Mouse (Mus musculus): ENCODE data around the gene Hist1h2ad. TPM values are rescaled to one million over a fixed set of nuclear protein-coding genes. Genes with fewer than 3 reads are reported as not detected.
"Not testable (repeated sequence)": the region's sequence is repeated elsewhere in the genome, so short reads cannot be mapped to it uniquely, and the experiment has no call there.

Hist1h2ad gene
- polyA plus RNA-seq (2015; fragmentation: Nextera tagmentation; extraction: Ambion mirVana), result 0.49 and 0.57 TPM in 2 replicates

GRCm38 (mm10) chr13:23573898-23574524, at the start of gene Hist1h2ad, which contains the start of gene Hist1h2bf:
TSS of gene Hist1h2ad (plus strand) at chr13:23574381.
TSS of gene Hist1h2bf (minus strand) at chr13:23574196.
- not testable (repeated sequence) for H3K27me3 ChIP-seq (replicated peaks; ENCODE audit: insufficient read depth, low read length); H3K36me3 ChIP-seq (ENCODE audit: insufficient read depth, low read length); H3K9me3 ChIP-seq (ENCODE audit: low read length)
- peak; percentile 90 for TF ChIP-seq EP300 (IDR thresholded peaks at IDR 0.05)
- Histone ChIP-seq H3K27ac (ENCODE audit: low read length) (peak within 1 kb of the TSS; percentile 75; the same call in 1 of the 2 replicates), H3K4me2 (replicated peaks; ENCODE audit: low read depth, low read length) (peak within 1 kb of the TSS; percentile 64), H3K4me3 (ENCODE audit: low read depth, low read length) (peak within 1 kb of the TSS; percentile 35; the same call in 1 of the 2 replicates), H3K9ac (replicated peaks; ENCODE audit: low read depth) (peak within 1 kb of the TSS; percentile 27; the same call in 1 of the 2 replicates), H3K4me1 (ENCODE audit: insufficient read depth, low read depth, low read length) (peaks cover 11% of the 10 kb centered on the region; the same call in 1 of the 2 replicates)
- peak; percentile 99 for DNase-seq (ENCODE audit: low spot score)
- under 1% methylated on average over 17 of the region's 42 CpGs for WGBS
- ATAC-seq, result peak; percentile 88

DNA sequence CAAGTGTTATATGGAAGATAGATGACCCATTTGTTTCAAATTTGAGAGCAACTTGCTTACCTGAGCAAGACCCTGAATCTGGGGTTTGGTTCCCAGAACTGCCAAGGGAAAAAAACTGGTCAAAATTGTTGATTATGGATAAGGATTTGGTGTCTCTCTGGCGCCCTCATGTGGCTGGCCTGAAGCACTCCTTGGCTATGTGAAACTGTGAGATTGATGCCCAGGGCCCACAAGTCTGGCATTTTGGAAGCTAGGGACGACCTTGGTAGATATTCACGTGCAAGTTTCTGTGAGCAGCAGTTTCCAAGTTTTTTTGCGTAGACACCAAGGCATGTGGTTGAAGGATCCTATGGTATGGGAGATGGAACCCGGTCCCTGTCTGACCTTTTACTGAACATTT, 49.5 kb upstream of the Hist1h2ad start:
- H3K9ac ChIP-seq (replicated peaks; ENCODE audit: low read depth), result no peak overlapping the region
- no peak overlapping the region for H3K4me2 ChIP-seq (replicated peaks; ENCODE audit: low read depth, low read length)
- H3K27ac ChIP-seq (ENCODE audit: low read length), result no peak overlapping the region
- H3K4me3 ChIP-seq (ENCODE audit: low read depth, low read length), result no peak overlapping the region
- DNase-seq (ENCODE audit: low spot score) (peak; percentile 86), ATAC-seq (peak; percentile 27; the same call in 1 of the 2 replicates)
- H3K36me3 ChIP-seq (ENCODE audit: insufficient read depth, low read length), result no peaks in the 10 kb centered on the region
- H3K27me3 ChIP-seq (replicated peaks; ENCODE audit: insufficient read depth, low read length), result no peaks in the 10 kb centered on the region
- no peaks in the 10 kb centered on the region for H3K4me1 ChIP-seq (ENCODE audit: insufficient read depth, low read depth, low read length)
- WGBS, result 11% methylated on average over 5 of the region's 5 CpGs
- no peaks in the 10 kb centered on the region for H3K9me3 ChIP-seq (ENCODE audit: low read length)
- TF ChIP-seq CTCF (IDR thresholded peaks at IDR 0.05) (peak; percentile 92), EP300 (IDR thresholded peaks at IDR 0.05) (no peak)

DNA sequence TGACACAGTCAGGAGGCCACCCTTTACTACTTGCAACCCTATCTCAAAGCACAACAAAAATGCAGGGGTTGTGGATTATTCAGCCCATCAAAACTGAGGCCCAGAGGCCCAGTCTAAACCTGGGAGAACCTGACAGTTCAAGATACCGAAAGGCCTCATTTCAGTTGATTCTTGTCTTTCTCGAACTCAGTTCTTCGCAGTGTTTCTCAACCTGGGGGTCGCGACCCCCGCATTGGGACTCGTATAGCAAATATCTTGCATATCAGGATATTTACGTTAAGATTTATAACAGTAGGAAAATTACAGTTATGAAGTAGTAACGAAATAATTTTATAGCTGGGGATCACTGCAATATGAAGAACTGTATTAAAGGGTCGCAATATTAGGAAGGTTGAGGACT, 48.3 kb upstream of the Hist1h2ad start:
- Histone ChIP-seq H3K27ac (ENCODE audit: low read length) (no peak overlapping the region), H3K9ac (replicated peaks; ENCODE audit: low read depth) (no peak overlapping the region), H3K36me3 (ENCODE audit: insufficient read depth, low read length) (no peaks in the 10 kb centered on the region), H3K4me3 (ENCODE audit: low read depth, low read length) (peak overlapping the region; percentile 28), H3K27me3 (replicated peaks; ENCODE audit: insufficient read depth, low read length) (no peaks in the 10 kb centered on the region), H3K4me1 (ENCODE audit: insufficient read depth, low read depth, low read length) (no peaks in the 10 kb centered on the region), H3K4me2 (replicated peaks; ENCODE audit: low read depth, low read length) (peak overlapping the region; percentile 53), H3K9me3 (ENCODE audit: low read length) (no peaks in the 10 kb centered on the region)
- 4% methylated on average over 10 of the region's 10 CpGs for WGBS
- no peak for TF ChIP-seq EP300 (IDR thresholded peaks at IDR 0.05)
- ATAC-seq, result no peak
- DNase-seq (ENCODE audit: low spot score), result no peak

DNA sequence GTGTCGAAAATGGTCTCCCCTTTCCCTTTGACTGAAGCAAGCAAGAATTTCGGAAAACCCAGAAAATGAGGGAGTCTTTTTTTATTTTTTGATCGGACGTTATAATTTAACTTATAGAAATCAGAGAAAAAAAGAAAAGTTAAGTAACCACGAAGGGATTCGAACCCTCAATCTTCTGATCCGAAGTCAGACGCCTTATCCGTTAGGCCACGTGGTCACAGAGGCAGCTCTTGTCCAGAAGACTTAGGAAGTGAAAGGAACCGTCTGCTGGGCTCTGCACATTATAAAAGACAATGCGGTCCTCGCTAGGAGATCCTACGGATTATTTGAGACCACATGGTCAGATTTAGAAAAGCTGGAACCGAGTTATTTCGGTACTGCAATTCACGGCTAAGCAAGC, 47.9 kb upstream of the Hist1h2ad start:
- H3K9me3 ChIP-seq (ENCODE audit: low read length), result no peaks in the 10 kb centered on the region
- peak; percentile 94 for DNase-seq (ENCODE audit: low spot score)
- H3K27me3 ChIP-seq (replicated peaks; ENCODE audit: insufficient read depth, low read length), result no peaks in the 10 kb centered on the region
- under 1% methylated on average over 17 of the region's 17 CpGs for WGBS
- H3K4me1 ChIP-seq (ENCODE audit: insufficient read depth, low read depth, low read length), result no peaks in the 10 kb centered on the region
- H3K4me2 ChIP-seq (replicated peaks; ENCODE audit: low read depth, low read length), result peak overlapping the region; percentile 53
- H3K4me3 ChIP-seq (ENCODE audit: low read depth, low read length), result peak overlapping the region; percentile 28
- no peaks in the 10 kb centered on the region for H3K36me3 ChIP-seq (ENCODE audit: insufficient read depth, low read length)
- peak; percentile 41 for ATAC-seq
- no peak overlapping the region for H3K27ac ChIP-seq (ENCODE audit: low read length)
- no peak overlapping the region for H3K9ac ChIP-seq (replicated peaks; ENCODE audit: low read depth)
- TF ChIP-seq EP300 (IDR thresholded peaks at IDR 0.05) (peak; percentile 29; the same call in 1 of the 2 replicates), CTCF (IDR thresholded peaks at IDR 0.05) (no peak)

DNA sequence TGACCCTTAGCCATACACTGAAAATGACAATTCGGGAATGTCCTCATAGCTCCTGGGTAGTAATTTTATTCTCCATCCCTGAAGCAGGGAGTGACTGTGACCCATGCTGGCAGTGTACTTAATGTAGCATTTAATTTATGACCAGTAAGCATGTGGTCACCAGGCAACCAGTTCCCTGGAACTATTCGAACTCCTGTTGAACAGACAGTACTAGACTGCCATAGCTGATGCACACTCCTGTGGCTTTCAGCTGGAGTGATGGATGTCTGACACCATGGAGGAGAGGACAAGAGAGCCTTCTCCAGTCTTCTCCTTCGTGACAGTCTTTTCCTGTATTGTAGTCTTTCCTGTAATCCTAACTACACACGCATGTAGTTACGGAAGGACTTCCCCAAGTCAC, 45.2 kb upstream of the Hist1h2ad start:
- H3K27me3 ChIP-seq (replicated peaks; ENCODE audit: insufficient read depth, low read length), result no peaks in the 10 kb centered on the region
- ATAC-seq (no peak), DNase-seq (ENCODE audit: low spot score) (no peak)
- H3K9ac ChIP-seq (replicated peaks; ENCODE audit: low read depth), result no peak overlapping the region
- no peak overlapping the region for H3K4me2 ChIP-seq (replicated peaks; ENCODE audit: low read depth, low read length)
- H3K4me1 ChIP-seq (ENCODE audit: insufficient read depth, low read depth, low read length), result peaks cover 10% of the 10 kb centered on the region; the same call in 1 of the 2 replicates
- TF ChIP-seq CTCF (IDR thresholded peaks at IDR 0.05) (no peak), EP300 (IDR thresholded peaks at IDR 0.05) (no peak)
- WGBS, result 72% methylated on average over 5 of the region's 5 CpGs
- no peak overlapping the region for H3K27ac ChIP-seq (ENCODE audit: low read length)
- no peaks in the 10 kb centered on the region for H3K36me3 ChIP-seq (ENCODE audit: insufficient read depth, low read length)
- H3K4me3 ChIP-seq (ENCODE audit: low read depth, low read length), result no peak overlapping the region
- no peaks in the 10 kb centered on the region for H3K9me3 ChIP-seq (ENCODE audit: low read length)

DNA sequence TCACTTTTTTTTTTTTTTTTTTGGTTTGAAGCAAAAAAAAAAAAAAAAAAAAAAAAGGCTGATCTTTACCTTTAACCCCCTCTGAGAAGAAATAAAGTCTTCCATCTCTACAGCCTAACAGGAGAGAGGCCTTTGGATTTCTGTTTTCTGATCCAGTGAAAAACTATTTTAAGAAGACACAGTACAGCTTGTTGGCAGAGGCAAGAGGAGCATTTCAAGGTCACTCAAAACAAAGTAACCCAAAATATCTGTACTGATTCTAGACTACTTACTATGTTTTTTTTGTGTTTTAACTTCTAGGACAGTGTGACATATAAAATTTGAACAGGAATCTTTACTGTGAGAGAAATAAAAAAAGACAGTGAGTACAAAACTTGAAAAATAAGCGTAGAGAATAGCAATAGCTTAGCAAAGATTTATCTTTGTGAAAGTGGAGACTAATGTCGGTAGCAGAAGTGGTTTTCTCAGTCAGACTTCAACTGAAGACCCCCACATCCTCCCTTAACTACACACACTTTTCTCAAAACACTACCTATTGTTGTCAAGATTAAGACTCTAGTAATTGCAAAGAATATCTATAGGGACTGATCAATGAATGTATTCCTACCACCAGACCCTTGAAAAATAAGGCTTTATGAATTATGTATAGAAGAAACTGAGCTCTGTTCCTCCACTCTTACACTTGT, 44.6 kb upstream of the Hist1h2ad start:
- H3K4me3 ChIP-seq (ENCODE audit: low read depth, low read length), result peak overlapping the region; percentile 55
- TF ChIP-seq EP300 (IDR thresholded peaks at IDR 0.05) (no peak), CTCF (IDR thresholded peaks at IDR 0.05) (no peak)
- no peak for DNase-seq (ENCODE audit: low spot score)

More for the DNA sequence above, 44.6 kb upstream of the Hist1h2ad start:
- no peaks in the 10 kb centered on the region for H3K9me3 ChIP-seq (ENCODE audit: low read length)
- no peaks in the 10 kb centered on the region for H3K36me3 ChIP-seq (ENCODE audit: insufficient read depth, low read length)
- peak overlapping the region; percentile 64 for H3K4me2 ChIP-seq (replicated peaks; ENCODE audit: low read depth, low read length)
- peak overlapping the region; percentile 97; the same call in 1 of the 2 replicates for H3K27ac ChIP-seq (ENCODE audit: low read length)
- peaks cover 14% of the 10 kb centered on the region; the same call in 1 of the 2 replicates for H3K4me1 ChIP-seq (ENCODE audit: insufficient read depth, low read depth, low read length)
- no peak for ATAC-seq
- 19% methylated on average over 2 of the region's 2 CpGs for WGBS
- H3K9ac ChIP-seq (replicated peaks; ENCODE audit: low read depth), result peak overlapping the region; percentile 77
- H3K27me3 ChIP-seq (replicated peaks; ENCODE audit: insufficient read depth, low read length), result no peaks in the 10 kb centered on the region

All from lung, postnatal 0 days (tissue).